ENCODE assay signal across 8 mouse cellular contexts in genomic region chr10:127188079-127188453, GRCm38 (mm10). TPM values are rescaled to one million over a fixed set of nuclear protein-coding genes. Genes with fewer than 3 reads are reported as not detected.
DNase-seq lines count a peak whose midpoint lies in the region; ATAC-seq lines count a peak whose summit lies in the region.

No protein-coding gene starts in this region.

- no peak for DNase-seq in heart, adult 8-10 months (ENCODE audit: low spot score)
- DNase-seq in MN1 (ENCODE audit: low spot score): peak; percentile 46
- DNase-seq in frontal cortex, postnatal 14 days (ENCODE audit: low spot score in 2 of 2): no peak
- DNase-seq in ovary, adult 18-20 months (ENCODE audit: low spot score): no peak
- no peak for DNase-seq in layer of hippocampus, postnatal 25 days (ENCODE audit: extremely low spot score in 1 of 2, low spot score in 1 of 2)

- peak overlapping the region; percentile 56 for H3K27ac ChIP-seq in heart, embryonic 12.5 days (ENCODE audit: poor library complexity, severe bottlenecking)
- peak overlapping the region; percentile 88 for H3K27ac ChIP-seq in hindbrain, embryonic 13.5 days
- H3K27ac ChIP-seq in midbrain, embryonic 15.5 days: peak overlapping the region; percentile 74

- peaks cover 45% of the 10 kb centered on the region for H3K4me1 ChIP-seq in heart, embryonic 12.5 days (replicated peaks)
- peaks cover 73% of the 10 kb centered on the region for H3K4me1 ChIP-seq in hindbrain, embryonic 13.5 days (replicated peaks)
- peaks cover 39% of the 10 kb centered on the region for H3K4me1 ChIP-seq in midbrain, embryonic 15.5 days

- H3K9ac ChIP-seq in heart, embryonic 12.5 days: peak overlapping the region; percentile 83
- H3K9ac ChIP-seq in hindbrain, embryonic 13.5 days: peak overlapping the region; percentile 85
- peak overlapping the region; percentile 79 for H3K9ac ChIP-seq in midbrain, embryonic 15.5 days

- H3K27me3 ChIP-seq in heart, embryonic 12.5 days (replicated peaks): peaks cover 25% of the 10 kb centered on the region
- H3K27me3 ChIP-seq in hindbrain, embryonic 13.5 days: peaks cover 17% of the 10 kb centered on the region
- H3K27me3 ChIP-seq in midbrain, embryonic 15.5 days (replicated peaks): peaks cover 3% of the 10 kb centered on the region; the same call in 1 of the 2 replicates

- H3K36me3 ChIP-seq in heart, embryonic 12.5 days: peaks cover 25% of the 10 kb centered on the region
- H3K36me3 ChIP-seq in hindbrain, embryonic 13.5 days: peaks cover 29% of the 10 kb centered on the region
- peaks cover 14% of the 10 kb centered on the region for H3K36me3 ChIP-seq in midbrain, embryonic 15.5 days (replicated peaks)

- 0 out of 2 replicates have a peak, but pooled peaks cover 3% of the 10 kb centered on the region for H3K9me3 ChIP-seq in heart, embryonic 12.5 days (replicated peaks)
- H3K9me3 ChIP-seq in hindbrain, embryonic 13.5 days: no peaks in the 10 kb centered on the region
- H3K9me3 ChIP-seq in midbrain, embryonic 15.5 days: no peaks in the 10 kb centered on the region

- H3K4me3 ChIP-seq in heart, embryonic 12.5 days: peak overlapping the region; percentile 81
- peak overlapping the region; percentile 69 for H3K4me3 ChIP-seq in hindbrain, embryonic 13.5 days
- H3K4me3 ChIP-seq in midbrain, embryonic 15.5 days: peak overlapping the region; percentile 71

- ATAC-seq in heart, embryonic 12.5 days (ENCODE audit: insufficient number of reproducible peaks, low FRiP score): no peak
- ATAC-seq in hindbrain, embryonic 13.5 days (ENCODE audit: low FRiP score): peak; percentile 26
- ATAC-seq in midbrain, embryonic 15.5 days (replicated peaks): peak; percentile 31; the same call in 1 of the 2 replicates

- H3K4me2 ChIP-seq in heart, embryonic 12.5 days: peak overlapping the region; percentile 97
- H3K4me2 ChIP-seq in hindbrain, embryonic 13.5 days: peak overlapping the region; percentile 98
- H3K4me2 ChIP-seq in midbrain, embryonic 15.5 days: peak overlapping the region; percentile 99

- WGBS in heart, embryonic 12.5 days: 2% methylated on average over 13 of the region's 21 CpGs
- WGBS in hindbrain, embryonic 13.5 days: under 1% methylated on average over 15 of the region's 21 CpGs
- WGBS in midbrain, embryonic 15.5 days: under 1% methylated on average over 19 of the region's 21 CpGs

RNA-seq across cellular contexts. Expression of gene Arhgef25, which starts 1.8 kb away (rescaled TPM):
- polyA plus RNA-seq in heart, embryonic 12.5 days (2016; fragmentation: Nextera tagmentation; extraction: Ambion mirVana): 21.3 and 23.1 TPM in 2 replicates
- 10 to 100 TPM in 3 of 4 experiments, 1 to 10 TPM in 1; 8.1 to 13.4 (median 10.8) TPM for total RNA-seq in heart, adult 8-10 months (2022)
- 28.4 and 30.7 TPM in 2 replicates for polyA plus RNA-seq in hindbrain, embryonic 13.5 days (2015; fragmentation: Nextera tagmentation; extraction: Ambion mirVana)
- polyA plus RNA-seq in midbrain, embryonic 15.5 days (2015; fragmentation: Nextera tagmentation; extraction: Ambion mirVana): 20.6 and 21.9 TPM in 2 replicates
- 100 to 1,000 TPM; 295 to 338 TPM for total RNA-seq in layer of hippocampus, postnatal 25 days (2021)

RNA-seq across cellular contexts. Expression of gene Dtx3, which starts 7.5 kb away (rescaled TPM):
- polyA plus RNA-seq in heart, embryonic 12.5 days (2016; fragmentation: Nextera tagmentation; extraction: Ambion mirVana): 74.3 and 75.1 TPM in 2 replicates
- 10 to 100 TPM; 18.1 to 29.6 (median 24.2) TPM for total RNA-seq in heart, adult 8-10 months (2022)
- 211 and 221 TPM in 2 replicates for polyA plus RNA-seq in hindbrain, embryonic 13.5 days (2015; fragmentation: Nextera tagmentation; extraction: Ambion mirVana)
- 288 and 297 TPM in 2 replicates for polyA plus RNA-seq in midbrain, embryonic 15.5 days (2015; fragmentation: Nextera tagmentation; extraction: Ambion mirVana)
- total RNA-seq in layer of hippocampus, postnatal 25 days (2021): 100 to 1,000 TPM; 210 to 243 TPM

RNA-seq across cellular contexts. Expression of gene Slc26a10, which starts 7.6 kb away (rescaled TPM):
- polyA plus RNA-seq in heart, embryonic 12.5 days (2016; fragmentation: Nextera tagmentation; extraction: Ambion mirVana): 20.2 and 21.0 TPM in 2 replicates
- total RNA-seq in heart, adult 8-10 months (2022): 10 to 100 TPM; 13.0 to 24.6 (median 15.5) TPM
- polyA plus RNA-seq in hindbrain, embryonic 13.5 days (2015; fragmentation: Nextera tagmentation; extraction: Ambion mirVana): 1.0 and 1.1 TPM in 2 replicates
- 0.94 and 0.98 TPM in 2 replicates for polyA plus RNA-seq in midbrain, embryonic 15.5 days (2015; fragmentation: Nextera tagmentation; extraction: Ambion mirVana)
- total RNA-seq in layer of hippocampus, postnatal 25 days (2021): 10 to 100 TPM; 10.5 to 25.1 TPM

RNA-seq across cellular contexts. Expression of gene B4galnt1, which starts 23.0 kb away (rescaled TPM):
- 1.9 and 2.4 TPM in 2 replicates for polyA plus RNA-seq in heart, embryonic 12.5 days (2016; fragmentation: Nextera tagmentation; extraction: Ambion mirVana)
- 1 to 10 TPM; 1.2 to 3.2 (median 1.5) TPM for total RNA-seq in heart, adult 8-10 months (2022)
- polyA plus RNA-seq in hindbrain, embryonic 13.5 days (2015; fragmentation: Nextera tagmentation; extraction: Ambion mirVana): 40.6 and 42.3 TPM in 2 replicates
- 62.2 and 62.3 TPM in 2 replicates for polyA plus RNA-seq in midbrain, embryonic 15.5 days (2015; fragmentation: Nextera tagmentation; extraction: Ambion mirVana)
- total RNA-seq in layer of hippocampus, postnatal 25 days (2021): 100 to 1,000 TPM; 113 to 114 TPM

RNA-seq across cellular contexts. Expression of gene Pip4k2c, which starts 23.3 kb away (rescaled TPM):
- 29.7 and 31.5 TPM in 2 replicates for polyA plus RNA-seq in heart, embryonic 12.5 days (2016; fragmentation: Nextera tagmentation; extraction: Ambion mirVana)
- 10 to 100 TPM; 32.4 to 38.3 (median 35.3) TPM for total RNA-seq in heart, adult 8-10 months (2022)
- 20.0 and 22.1 TPM in 2 replicates for polyA plus RNA-seq in hindbrain, embryonic 13.5 days (2015; fragmentation: Nextera tagmentation; extraction: Ambion mirVana)
- 17.9 and 18.7 TPM in 2 replicates for polyA plus RNA-seq in midbrain, embryonic 15.5 days (2015; fragmentation: Nextera tagmentation; extraction: Ambion mirVana)
- total RNA-seq in layer of hippocampus, postnatal 25 days (2021): 10 to 100 TPM; 92.7 to 98.9 TPM

Comparison
In these comparisons a context has a peak if more than half of its experiments do, and no peak if none do; other contexts are left out.
1. RNA of gene Slc26a10, which starts 7.6 kb away (polyA plus RNA-seq): 20.2 to 21.0 TPM in heart, embryonic 12.5 days; 1.0 to 1.1 TPM in hindbrain, embryonic 13.5 days and 0.94 to 0.98 TPM in midbrain, embryonic 15.5 days; every median in the first group is over 10 times any median in the second.
2. Peak in every context shown above with its lines, with median percentiles within 50 percentile points of each other: H3K27ac ChIP-seq, H3K4me2 ChIP-seq, H3K4me3 ChIP-seq and H3K9ac ChIP-seq.